Mouse (Mus musculus): ENCODE results near the gene Slc9b2. TPM values are rescaled to one million over a fixed set of nuclear protein-coding genes. Genes with fewer than 3 reads are reported as not detected.

Slc9b2 gene
- not detected for polyA plus RNA-seq (2014; fragmentation: Illumina TruSeq; extraction: RNeasy Lipid Tissue Mini Kit (QIAGEN cat#74804); ENCODE audit: low replicate concordance)

GRCm38 (mm10) chr3:135307411-135308259 lies at the start of gene Slc9b2:
Gene Slc9b2 (plus strand): TSS chr3:135307700.

GRCm38 (mm10) chr3:135280669-135281415 lies 26.7 kb upstream of the Slc9b2 start, which contains the start of gene Bdh2:
Gene Bdh2 (plus strand): TSS chr3:135281221.

DNA sequence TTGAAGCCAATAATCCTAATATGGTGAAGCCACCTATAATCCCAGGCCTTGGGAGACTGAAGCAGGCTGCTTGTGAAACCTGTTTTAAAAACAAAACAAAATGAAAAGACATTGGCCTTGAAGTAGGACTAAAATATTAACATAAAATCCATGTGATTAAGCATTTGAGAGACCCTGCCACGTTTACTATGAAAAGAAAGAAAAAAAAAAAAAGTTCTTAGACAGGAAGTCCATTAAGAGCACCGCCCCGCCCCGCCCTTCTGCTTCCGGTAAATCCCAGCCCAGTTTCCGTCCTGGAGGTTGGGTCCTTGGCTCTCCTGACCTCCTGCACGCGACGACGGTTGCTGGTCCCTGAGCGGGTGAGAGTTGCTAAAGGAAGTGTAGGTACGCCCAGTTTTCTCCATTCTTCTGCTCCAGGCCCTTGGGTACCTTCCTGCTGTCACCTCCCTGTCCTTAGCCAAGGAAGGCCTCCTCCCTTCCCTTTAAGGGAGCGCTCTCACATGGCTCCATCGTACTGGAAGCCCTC lies 40.3 kb downstream of the Slc9b2 start, which contains the start of gene Slc9b1:
Slc9b1 (plus strand) TSS at position 291 of the 526 bp plus-strand sequence.

Other genes starting within 250 kb of the Slc9b2 start
- gene Cenpe, start 95.2 kb upstream of the Slc9b2 start, polyA plus RNA-seq (2014; fragmentation: Illumina TruSeq; extraction: RNeasy Lipid Tissue Mini Kit (QIAGEN cat#74804); ENCODE audit: low replicate concordance), result 18.2 TPM
- gene Bdh2, start 26.5 kb upstream of the Slc9b2 start, polyA plus RNA-seq (2014; fragmentation: Illumina TruSeq; extraction: RNeasy Lipid Tissue Mini Kit (QIAGEN cat#74804); ENCODE audit: low replicate concordance), result not detected
- 1.0 TPM for gene Slc9b1, start 40.3 kb downstream of the Slc9b2 start, polyA plus RNA-seq (2014; fragmentation: Illumina TruSeq; extraction: RNeasy Lipid Tissue Mini Kit (QIAGEN cat#74804); ENCODE audit: low replicate concordance)
- gene Cisd2, start 116.2 kb downstream of the Slc9b2 start, polyA plus RNA-seq (2014; fragmentation: Illumina TruSeq; extraction: RNeasy Lipid Tissue Mini Kit (QIAGEN cat#74804); ENCODE audit: low replicate concordance), result 108 TPM
- 2,006 TPM for gene Ube2d3, start 130.4 kb downstream of the Slc9b2 start, polyA plus RNA-seq (2014; fragmentation: Illumina TruSeq; extraction: RNeasy Lipid Tissue Mini Kit (QIAGEN cat#74804); ENCODE audit: low replicate concordance)
- 9.9 TPM for gene Manba, start 177.9 kb downstream of the Slc9b2 start, polyA plus RNA-seq (2014; fragmentation: Illumina TruSeq; extraction: RNeasy Lipid Tissue Mini Kit (QIAGEN cat#74804); ENCODE audit: low replicate concordance)